Mouse (Mus musculus): Measurements from ENCODE around the gene Sccpdh.
"Not testable (repeated sequence)": the region's sequence is repeated elsewhere in the genome, so short reads cannot be mapped to it uniquely, and the experiment has no call there.

Sccpdh gene

GRCm38 (mm10) chr1:179668836-179669537 lies 977 bp downstream of the Sccpdh start:
- peak; percentile 17 to 50 for DNase-seq

- no peak for DNase-seq
Observed at GRCm38 (mm10) chr1:179674355-179674754, 6.3 kb downstream of the Sccpdh start.

- no peak for DNase-seq
Observed at GRCm38 (mm10) chr1:179677031-179677430, 9.0 kb downstream of the Sccpdh start.

- DNase-seq = no peak
Observed at GRCm38 (mm10) chr1:179679326-179679725, 11.3 kb downstream of the Sccpdh start.

GRCm38 (mm10) chr1:179682753-179683152 lies 14.7 kb downstream of the Sccpdh start:
- not testable (repeated sequence) for DNase-seq

- no peak for DNase-seq
Observed at GRCm38 (mm10) chr1:179686348-179686747, 18.3 kb downstream of the Sccpdh start.

GRCm38 (mm10) chr1:179686781-179687180 lies 18.8 kb downstream of the Sccpdh start:
- DNase-seq = no peak

- no peak for DNase-seq
Observed at GRCm38 (mm10) chr1:179687305-179687704, 19.3 kb downstream of the Sccpdh start.

- DNase-seq = no peak
Observed at GRCm38 (mm10) chr1:179687966-179688365, 20.0 kb downstream of the Sccpdh start.

- DNase-seq = no peak
Observed at GRCm38 (mm10) chr1:179688415-179688814, 20.4 kb downstream of the Sccpdh start.

- no peak for DNase-seq
Observed at GRCm38 (mm10) chr1:179688914-179689313, 20.9 kb downstream of the Sccpdh start.

GRCm38 (mm10) chr1:179689479-179689878 lies 21.5 kb downstream of the Sccpdh start:
- DNase-seq = no peak

GRCm38 (mm10) chr1:179704150-179704549 lies 36.1 kb downstream of the Sccpdh start:
- DNase-seq = no peak

GRCm38 (mm10) chr1:179705154-179705553 lies 37.1 kb downstream of the Sccpdh start:
- no peak for DNase-seq

- peak; percentile 13 to 29 for DNase-seq
Observed at GRCm38 (mm10) chr1:179709390-179709789, 41.4 kb downstream of the Sccpdh start.

GRCm38 (mm10) chr1:179710739-179711138 lies 42.7 kb downstream of the Sccpdh start:
- no peak for DNase-seq

- DNase-seq = no peak
Observed at GRCm38 (mm10) chr1:179712658-179713057, 44.6 kb downstream of the Sccpdh start.

- DNase-seq = no peak
Observed at GRCm38 (mm10) chr1:179713367-179713766, 45.4 kb downstream of the Sccpdh start.

- not testable (repeated sequence) for DNase-seq
Observed at GRCm38 (mm10) chr1:179715289-179715688, 47.3 kb downstream of the Sccpdh start.

- no peak for DNase-seq
Observed at GRCm38 (mm10) chr1:179715786-179716185, 47.8 kb downstream of the Sccpdh start.

- no peak for DNase-seq
Observed at GRCm38 (mm10) chr1:179722811-179723469, 54.9 kb downstream of the Sccpdh start.

- no peak for DNase-seq
Observed at GRCm38 (mm10) chr1:179728661-179729060, 60.7 kb downstream of the Sccpdh start.

GRCm38 (mm10) chr1:179731391-179731790 lies 63.4 kb downstream of the Sccpdh start:
- no peak for DNase-seq
